Mouse (Mus musculus) hematopoietic stem cell, adult 5-6 weeks (primary cell): ENCODE data around the gene Neurod2. TPM values are rescaled to one million over a fixed set of nuclear protein-coding genes. Genes with fewer than 3 reads are reported as not detected.
A peak's percentile ranks its signal among the peaks of the same experiment; 100 is the strongest.

Experiments used
- ATAC-seq, 2 experiments: fragments of 125-278 bp in 1 of 2; replicated peaks in 1 of 2; 2 replicates each; pipeline ENCODE4 v1.8.0; 2016 to 2017; ENCODE audit warnings: inconsistent platforms in 2 of 2, mild to moderate bottlenecking in 2 of 2, moderate number of reproducible peaks in 2 of 2, low read depth in 1 of 2, moderate TSS enrichment in 1 of 2; ENCODE audit not compliant: low FRiP score in 2 of 2, poor library complexity in 2 of 2, severe bottlenecking in 2 of 2, insufficient read depth in 1 of 2, low TSS enrichment in 1 of 2
- total RNA-seq: library from RNA; stranded (forward); fragments of 172-1452, 232-1000 nt; gene quantifications from 2 replicates; pipeline ENCODE4 v1.2.3, GENCODE M21; 2017

Gene Neurod2
- total RNA-seq, 1 experiment from 2014 or later, result not detected

DNA sequence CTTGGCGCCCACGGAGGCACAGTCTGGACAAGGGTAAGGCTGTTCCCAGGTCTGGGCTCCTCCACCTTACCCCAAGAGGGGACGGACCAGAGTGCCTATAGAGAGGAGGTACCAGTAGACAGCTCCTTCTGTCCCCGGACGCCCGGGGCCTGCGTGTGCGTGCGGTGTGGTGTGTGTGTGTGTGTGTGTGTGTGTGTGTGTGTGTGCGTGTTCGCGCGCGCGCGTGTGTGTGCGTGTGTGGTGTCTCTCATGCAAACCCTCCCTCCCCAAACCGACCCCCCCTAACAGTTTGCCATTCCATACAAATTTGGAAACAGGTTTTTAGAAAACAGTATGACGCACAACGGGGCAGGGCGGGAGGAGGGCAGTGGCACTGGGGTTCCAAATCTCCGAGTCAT lies 3.6 kb downstream of the Neurod2 start:
- ATAC-seq, result no peak

- no peak for ATAC-seq
These were observed 4.1 kb downstream of the Neurod2 start for GRCm38 (mm10) chr11:98325191-98325820.

- ATAC-seq, result 0 out of 4 replicates have a peak, but pooled peaks of 1 of the 2 experiments have one; percentile 56
These were observed 5.5 kb downstream of the Neurod2 start for GRCm38 (mm10) chr11:98323933-98324332.

DNA sequence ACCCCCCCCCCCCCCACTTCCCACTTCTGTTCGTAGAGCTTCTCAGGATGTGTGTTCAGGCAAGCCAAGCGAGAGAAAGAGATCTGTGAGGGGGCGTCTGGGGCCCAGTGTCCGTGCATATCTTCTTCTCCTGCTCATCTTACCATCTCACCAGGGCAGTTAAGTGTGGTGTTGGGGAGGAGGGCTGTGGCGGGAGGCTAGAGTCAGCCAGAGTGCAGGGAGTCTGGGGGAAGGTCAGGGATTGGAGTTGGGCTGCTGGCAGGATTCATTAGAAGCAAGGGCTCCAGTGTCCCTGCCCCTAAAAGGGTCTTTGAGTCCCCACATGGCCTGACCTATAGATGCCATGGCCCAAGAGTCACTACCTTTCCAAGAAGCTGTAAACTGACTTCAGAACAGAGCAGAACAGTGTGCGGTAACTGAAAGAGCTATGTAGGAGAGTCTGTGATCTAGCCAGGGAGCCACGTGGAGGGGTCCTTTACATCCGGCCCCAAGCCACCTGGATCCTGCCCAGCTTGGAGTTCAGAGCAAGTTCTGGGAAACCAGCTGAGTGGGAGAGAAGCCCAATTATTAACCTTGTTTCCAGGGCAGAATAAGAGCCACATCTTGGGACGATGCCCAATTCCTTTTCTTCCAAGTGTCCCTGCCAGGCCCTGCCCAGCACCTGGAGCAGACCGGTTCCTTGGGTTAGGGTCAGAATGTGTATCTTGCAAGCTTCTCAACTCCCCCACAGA lies 6.1 kb downstream of the Neurod2 start:
- ATAC-seq, result no peak

DNA sequence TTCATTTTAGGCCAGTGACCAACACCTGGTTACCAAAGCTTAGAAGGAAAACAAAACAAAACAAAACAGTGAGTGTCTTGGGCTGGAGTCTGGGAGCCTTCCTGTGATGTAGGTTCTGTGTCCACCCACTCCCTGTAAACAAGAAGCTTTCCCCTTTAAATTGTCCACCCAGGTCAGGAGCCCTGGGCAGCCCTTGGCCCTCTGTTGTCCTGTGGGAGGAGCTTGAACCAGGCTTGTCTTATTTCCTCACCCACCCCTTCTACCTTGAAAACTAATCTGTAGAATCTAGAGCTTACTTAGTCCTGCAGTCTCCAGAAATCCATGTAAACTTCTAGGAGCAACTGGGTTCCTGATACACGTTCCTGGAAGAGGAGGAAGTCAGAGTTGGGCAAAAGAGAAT lies 7.3 kb downstream of the Neurod2 start:
- ATAC-seq, result no peak

DNA sequence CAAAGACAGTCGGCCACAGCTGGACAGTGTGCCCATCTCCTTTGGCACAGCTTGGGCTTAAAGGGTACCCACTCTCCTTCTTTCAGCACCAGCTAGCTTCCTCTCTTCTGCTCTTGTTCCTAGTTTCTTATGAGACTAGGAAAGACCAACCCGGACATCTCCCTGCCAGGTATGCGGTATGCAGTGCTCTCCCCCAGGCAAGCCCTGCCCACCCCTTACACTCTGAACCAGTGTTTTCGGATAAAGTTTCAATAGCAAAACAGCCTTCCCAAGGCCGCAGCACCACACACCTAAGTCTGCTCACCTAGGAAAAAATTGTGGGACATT lies 7.8 kb downstream of the Neurod2 start:
- ATAC-seq, result no peak

GRCm38 (mm10) chr11:98320806-98321676 lies 8.4 kb downstream of the Neurod2 start:
- ATAC-seq, result no peak

GRCm38 (mm10) chr11:98320381-98320780 lies 9.1 kb downstream of the Neurod2 start:
- no peak for ATAC-seq

- no peak for ATAC-seq
These were observed 9.5 kb downstream of the Neurod2 start for GRCm38 (mm10) chr11:98319944-98320343.

- no peak for ATAC-seq
These were observed 9.9 kb downstream of the Neurod2 start for GRCm38 (mm10) chr11:98319544-98319943.

DNA sequence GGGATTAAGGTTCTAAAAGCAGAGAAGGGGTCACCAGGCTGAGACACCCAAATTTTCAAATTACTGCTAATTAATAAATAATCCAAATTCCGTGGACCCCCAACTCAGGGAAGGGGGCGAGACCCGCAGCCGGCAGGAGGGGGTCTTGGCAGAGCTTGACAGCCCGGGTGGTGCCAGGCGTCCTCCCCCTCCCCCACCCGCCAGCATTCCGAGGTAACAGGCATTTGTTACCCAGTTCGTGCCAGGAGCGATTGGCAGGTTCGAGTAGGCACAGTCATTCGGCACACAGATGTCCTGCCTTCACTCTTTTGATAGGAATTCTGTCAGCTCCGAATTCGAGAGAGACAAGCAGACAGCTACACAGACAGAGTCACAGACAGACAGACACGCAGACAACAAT lies 10.3 kb downstream of the Neurod2 start:
- ATAC-seq, result no peak

DNA sequence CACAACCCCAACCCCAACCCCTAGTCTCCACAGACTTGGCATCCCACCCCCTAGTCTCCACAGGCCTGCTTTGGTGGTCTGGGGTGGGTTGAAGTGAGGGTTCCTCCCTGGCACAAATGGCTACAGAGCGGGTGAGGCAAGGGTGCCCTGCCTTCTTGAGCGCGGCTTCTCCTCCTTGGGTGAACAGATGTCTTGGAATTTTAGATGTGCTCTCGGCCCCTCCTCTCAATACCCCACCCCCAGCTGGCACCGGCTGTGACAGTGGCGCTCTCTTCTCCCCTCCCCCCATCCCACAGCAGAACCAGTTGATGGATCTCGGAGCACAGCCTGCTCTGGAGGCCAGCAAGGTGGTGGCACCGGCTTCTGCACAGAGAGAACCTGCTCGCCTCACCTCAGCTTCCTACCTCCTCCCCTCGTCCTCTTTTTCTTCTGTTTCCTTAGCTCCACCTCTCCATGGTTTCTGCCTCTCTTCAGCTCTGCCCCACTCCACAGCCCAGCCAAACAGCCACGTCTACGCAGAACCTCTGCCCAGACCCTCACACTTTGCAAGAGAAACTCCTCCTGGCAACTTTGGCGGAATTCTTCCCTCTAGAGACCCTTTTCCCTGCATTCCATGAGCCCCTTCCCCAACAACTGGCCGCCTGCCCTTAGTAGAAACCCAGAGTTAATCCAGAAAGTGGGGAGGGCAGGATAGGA lies 10.9 kb downstream of the Neurod2 start:
- ATAC-seq, result no peak

DNA sequence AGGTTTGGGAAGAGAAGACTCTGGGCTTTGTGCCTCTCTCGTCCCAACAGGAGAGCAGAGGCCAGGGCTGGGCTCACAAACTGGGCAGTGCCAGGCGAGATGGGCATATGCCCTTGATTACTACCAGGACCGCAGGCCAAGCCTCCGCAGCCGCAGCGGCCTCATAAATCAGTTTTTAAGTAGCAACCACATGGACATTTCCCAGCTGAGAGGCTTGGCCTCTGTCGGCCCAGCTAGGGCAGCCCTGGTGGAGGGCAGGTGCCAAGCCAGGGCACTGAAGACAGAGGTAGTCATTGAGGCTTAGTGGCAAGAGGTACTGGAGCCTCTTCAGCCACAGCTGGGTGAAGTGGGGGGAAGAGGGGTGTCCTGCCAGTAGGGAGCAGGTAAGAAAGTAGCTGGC lies 12.0 kb downstream of the Neurod2 start:
- no peak for ATAC-seq

- peak; percentile 42 to 78; a peak in 3 of 4 replicates for ATAC-seq
These were observed 15.6 kb downstream of the Neurod2 start for GRCm38 (mm10) chr11:98313790-98314323.

DNA sequence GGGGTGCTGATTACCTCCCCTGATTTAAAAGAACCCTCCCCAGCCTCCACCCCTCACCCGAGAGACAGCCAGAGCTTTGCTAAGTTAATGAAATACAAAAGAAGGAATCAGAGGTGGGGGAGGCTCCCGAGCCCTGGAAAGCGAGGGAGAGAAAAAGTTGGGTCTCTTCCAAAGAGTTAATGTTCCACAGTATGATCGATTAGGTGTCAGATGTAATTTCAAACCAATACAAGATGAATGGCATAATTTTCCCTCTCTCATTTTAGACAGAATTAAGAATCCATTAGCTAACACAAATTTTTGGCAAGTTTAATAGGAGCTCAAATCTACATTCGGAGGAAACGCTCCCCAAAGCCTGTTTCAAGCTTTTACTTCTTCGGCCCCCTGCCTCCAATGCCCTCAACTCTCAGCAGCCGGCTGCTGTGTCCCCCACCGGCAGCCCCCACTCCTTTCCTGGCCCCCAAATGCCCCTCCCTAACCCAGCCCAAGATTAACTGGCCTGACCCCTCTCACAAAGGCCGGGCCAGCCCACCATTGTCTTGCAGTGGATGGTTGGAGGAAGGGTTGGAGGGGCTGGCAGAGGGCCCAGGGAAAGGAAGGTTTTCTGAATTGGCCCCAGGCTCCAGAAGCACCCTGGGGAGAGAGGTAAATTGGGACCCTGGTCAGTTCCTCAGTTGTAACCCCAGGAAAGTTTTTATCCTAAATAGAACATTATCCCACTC lies 30.8 kb downstream of the Neurod2 start:
- no peak for ATAC-seq

GRCm38 (mm10) chr11:98297778-98298177 lies 31.7 kb downstream of the Neurod2 start:
- no peak for ATAC-seq

- ATAC-seq, result no peak
These were observed 32.5 kb downstream of the Neurod2 start for GRCm38 (mm10) chr11:98296916-98297315.
